Mouse (Mus musculus) E14TG2a.4 (cell line): ENCODE data around the gene Spg21.

Source experiments
- CTCF ChIP-seq: conservative IDR thresholded peaks from 2 replicates; pipeline ENCODE4 v1.5.1; 2014; ENCODE audit warnings: low read length
- POU5F1 ChIP-seq: IDR thresholded peaks from 2 replicates; pipeline ENCODE4 v1.6.1; 2014; ENCODE audit warnings: low read length, borderline replicate concordance

GRCm38 (mm10) chr9:65491476-65491875 is 30.7 kb downstream of the Spg21 start:
- TF ChIP-seq CTCF, result no peak
- no peak for TF ChIP-seq POU5F1
